Mouse (Mus musculus) skeletal muscle tissue, adult 2 months (tissue): ENCODE measurements at regions not wholly inside any gene's neighbourhood (a gene's known extent, or its start where the extent isn't known, plus 50 kb on each side); places are given as distances from the start of the nearest gene placed in this dataset.

Experiments
- DNase-seq: peaks from one replicate; pipeline ENCODE4 v3.0.0-alpha.2; 2012; ENCODE audit warnings: low read depth, low spot score

- DNase-seq, result no peak
Measured at GRCm38 (mm10) chr3:41154402-41154801, 71.6 kb upstream of the Pgrmc2 start.

DNA sequence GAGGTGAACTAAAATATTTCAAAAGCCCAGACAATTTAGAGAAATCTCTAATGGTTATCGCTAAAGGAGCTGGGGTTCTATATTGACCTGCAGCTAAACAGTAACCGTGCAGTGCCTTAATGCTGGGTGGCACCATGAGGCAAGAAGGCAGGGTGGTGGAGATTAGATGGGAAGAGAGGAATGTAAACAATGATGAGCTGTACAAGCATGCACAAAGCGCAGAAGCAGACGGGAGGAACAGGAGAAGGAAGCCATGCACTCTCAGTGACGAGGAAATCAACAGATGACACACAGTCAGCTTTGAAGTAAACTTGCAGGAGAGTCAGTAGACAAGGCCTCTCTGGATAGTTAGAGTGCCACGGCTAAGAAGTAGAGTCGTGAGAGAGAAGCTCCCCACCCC, 69.1 kb upstream of the Pgrmc2 start:
- DNase-seq, result no peak

- no peak for DNase-seq
Measured at GRCm38 (mm10) chr3:41140391-41140790, 57.5 kb upstream of the Pgrmc2 start.

DNA sequence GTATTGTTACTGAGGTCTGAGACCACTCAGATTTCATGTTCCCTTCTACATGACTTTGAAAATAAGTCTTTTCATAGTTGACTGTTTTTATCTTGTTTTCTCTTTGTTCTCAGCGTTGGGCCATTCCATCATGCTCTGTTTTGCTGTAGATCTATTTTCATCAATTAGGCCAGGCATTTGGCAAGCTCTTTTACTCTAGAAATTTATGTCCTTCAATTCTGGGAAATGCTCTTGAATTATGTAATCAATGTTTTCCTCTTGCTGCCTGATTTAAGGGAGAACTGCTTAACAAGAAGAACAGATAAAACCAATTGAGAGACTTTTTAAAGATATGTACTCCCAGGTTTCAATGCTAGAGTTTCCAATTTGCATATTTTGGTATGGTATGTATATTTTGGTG, 55.1 kb upstream of the Pgrmc2 start:
- no peak for DNase-seq

DNA sequence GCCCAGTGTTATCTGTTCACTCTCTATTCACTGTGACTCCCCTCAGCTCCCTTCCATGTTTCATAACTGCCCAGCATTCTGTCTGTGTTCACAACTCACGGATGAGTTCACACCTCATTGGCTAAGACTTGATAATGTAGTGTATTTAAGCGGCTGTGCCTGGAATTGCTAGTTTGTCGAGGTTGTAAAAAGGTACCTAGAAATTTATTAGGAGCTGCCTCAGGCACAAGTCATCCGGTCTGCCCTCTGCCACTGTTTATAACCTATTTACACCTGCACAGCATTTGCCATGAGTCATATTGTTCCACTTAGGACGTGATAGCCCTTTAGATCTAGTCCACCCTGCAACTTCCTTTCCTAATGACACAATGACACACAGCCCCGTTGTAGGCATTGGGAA, 50.0 kb upstream of the Pgrmc2 start:
- no peak for DNase-seq
